Mouse (Mus musculus) spleen, postnatal 10 days (tissue): Measurements from ENCODE around the gene Ano10.

Experiments used
- DNase-seq, 2 experiments: peaks; one replicate each; pipeline ENCODE4 v3.0.0; 2021 to 2022; ENCODE audit warnings: low spot score in 2 of 2

Gene Ano10

DNA sequence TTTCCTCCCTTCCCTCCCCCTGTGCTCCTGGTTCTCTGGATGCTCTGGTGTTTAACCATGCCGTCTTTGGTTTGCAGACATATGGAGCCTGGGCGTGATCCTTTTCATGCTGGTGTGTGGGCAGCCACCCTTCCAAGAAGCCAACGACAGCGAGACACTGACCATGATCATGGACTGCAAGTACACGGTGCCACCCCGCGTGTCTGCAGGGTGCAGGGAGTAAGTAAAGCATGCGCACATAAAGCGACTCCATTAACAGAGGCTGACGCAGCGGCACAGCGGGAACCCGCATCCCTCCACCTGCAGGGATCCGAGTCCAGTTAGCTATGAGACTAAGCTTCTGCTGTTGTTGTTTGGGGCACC is 137.2 kb downstream of the Ano10 start:
- no peak for DNase-seq

DNA sequence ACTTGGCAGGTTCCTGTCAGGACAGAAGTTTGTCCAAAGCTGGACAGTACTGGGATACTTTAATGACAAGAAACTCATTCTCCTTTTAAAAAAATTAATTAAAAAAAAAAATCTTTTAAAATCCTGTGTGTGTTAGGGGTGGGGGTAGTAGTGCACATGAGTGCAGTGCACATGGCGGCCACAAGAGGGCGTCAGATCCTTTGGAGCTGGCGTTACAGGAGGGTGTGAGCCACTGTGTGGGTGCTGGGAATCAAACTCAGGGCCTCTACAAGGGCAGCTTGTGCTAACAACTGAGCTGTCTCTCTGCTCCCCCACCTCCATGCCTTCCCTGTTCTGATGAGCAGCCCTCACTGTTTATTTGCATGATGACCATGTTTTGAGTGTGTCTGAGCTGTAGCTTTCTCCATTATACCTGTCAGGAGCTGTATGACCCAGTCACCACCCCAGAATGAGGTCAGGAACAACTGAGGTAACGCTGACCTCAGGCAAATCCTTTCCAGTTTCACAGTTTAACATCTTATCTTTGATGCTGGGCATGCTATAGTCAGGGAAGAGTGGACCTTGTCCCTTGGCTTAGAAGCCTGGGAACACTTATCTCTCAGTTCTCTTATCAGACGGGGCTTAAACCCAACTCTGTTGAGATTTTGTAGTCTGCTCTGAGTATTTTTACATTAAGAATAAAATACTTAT is 137.7 kb downstream of the Ano10 start:
- no peak for DNase-seq

DNA sequence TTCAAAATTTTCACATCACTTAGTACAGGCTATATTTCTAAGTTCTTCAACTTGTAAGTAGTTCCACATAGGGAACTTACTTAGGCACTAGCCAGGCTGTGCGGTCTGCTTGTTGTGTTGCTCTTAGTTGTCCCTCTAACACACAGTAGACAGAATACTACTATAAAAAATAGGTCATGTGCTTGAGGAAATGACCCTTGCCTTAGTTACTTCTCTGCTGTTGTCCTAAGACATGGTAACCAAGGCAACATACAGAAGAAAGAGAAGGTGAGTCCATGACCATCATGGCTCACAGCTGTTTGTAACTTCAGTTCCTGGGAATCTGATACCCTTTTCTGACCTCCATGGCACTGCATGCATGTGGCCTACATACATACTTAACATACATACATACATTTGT is 139.0 kb downstream of the Ano10 start:
- DNase-seq, result no peak

DNA sequence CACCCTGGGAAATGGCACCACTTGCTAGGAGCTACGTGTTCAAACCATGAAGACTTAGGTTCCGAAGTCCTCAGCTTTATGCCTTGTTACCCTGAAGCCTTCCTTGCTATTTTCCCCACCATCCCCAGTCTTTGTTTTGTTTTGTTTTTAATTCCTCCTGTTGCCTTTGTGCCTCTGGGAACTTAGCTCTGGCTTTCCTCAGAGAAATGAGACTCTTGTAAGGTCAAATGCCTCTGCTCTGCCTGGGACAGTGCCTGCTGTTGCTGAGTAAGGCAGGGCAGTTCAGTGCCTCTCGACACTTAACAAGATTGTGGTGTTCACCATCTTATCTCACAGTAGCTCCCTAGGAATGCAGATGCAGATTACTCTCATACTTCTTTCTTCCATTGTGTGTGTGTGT is 140.8 kb downstream of the Ano10 start:
- DNase-seq, result no peak

DNA sequence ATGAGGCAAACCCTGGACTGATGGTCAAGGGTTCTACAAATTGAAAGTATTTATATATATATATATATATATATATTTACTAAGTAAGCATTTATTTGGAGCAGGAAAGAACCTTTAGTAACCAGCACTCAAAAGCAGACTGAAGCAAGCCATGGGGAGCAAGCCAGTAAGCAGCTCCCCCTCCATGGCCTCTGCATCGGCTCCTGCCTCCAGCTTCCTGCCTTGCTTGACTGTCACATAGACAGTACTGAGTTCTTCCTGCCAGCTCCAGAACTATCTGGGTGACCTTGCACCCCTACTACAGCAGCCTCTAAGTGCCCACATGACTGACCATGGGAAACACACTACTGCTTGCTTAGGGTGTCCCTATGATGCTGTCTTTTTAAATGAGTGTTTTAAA is 141.7 kb downstream of the Ano10 start:
- DNase-seq, result no peak

DNA sequence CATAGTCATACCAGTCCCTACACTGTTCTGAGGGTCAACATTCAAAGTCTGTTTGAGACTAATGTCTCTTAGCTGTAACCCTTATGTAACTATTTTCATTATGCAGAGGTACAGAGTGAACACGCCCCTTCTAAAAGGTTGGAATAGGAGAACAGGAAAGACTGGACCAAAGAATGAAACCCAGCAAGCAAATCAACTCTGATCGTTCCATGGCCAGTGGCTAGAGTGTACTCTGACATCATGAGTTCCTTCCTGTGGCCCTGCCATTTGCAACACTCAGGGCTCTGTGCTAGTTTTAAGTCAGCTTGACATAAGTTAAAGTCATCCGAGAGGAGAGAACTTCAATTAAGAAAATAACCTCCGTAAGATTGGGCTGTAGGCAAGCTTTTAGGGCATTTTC is 142.2 kb downstream of the Ano10 start:
- no peak for DNase-seq

DNA sequence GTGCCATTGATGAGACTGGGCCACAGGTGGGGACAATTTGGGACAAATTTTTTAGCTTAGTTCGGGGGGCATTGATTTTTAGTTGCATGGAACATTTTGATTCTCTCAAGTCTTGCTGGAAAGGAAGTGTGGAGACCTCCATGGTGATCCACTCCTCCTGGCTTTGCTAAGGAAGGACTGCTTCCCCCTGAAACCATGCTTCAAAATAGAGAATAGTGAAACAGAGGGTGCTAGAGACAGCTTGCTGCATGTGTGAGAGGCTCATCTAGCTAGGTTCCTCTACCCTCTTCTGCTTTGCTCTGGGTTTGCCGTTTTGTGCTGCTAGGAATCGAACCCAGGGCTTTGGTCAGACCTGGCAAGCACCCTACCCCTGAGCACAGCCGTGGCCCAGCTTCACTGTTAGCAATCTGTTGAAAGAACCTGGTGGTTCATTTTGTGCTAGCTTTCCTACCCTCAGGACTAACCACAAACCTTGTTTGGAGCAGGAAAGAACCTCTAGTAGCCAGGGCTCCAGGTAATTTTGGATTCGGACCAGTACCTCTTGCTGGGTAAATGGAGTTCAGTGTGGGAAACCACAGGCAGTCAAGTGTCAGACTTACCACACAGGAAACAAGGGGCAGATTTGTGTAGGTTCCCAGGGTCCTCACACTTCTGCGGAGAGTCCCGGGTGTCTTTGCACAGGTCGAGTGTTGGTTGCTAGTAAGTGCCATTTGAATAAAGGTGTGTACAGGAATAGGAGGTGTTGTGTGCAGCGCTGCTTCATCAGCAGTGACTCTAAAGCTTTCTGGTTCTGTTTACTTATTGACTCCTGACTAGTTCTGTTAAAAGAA is 144.0 kb downstream of the Ano10 start:
- DNase-seq, result no peak

DNA sequence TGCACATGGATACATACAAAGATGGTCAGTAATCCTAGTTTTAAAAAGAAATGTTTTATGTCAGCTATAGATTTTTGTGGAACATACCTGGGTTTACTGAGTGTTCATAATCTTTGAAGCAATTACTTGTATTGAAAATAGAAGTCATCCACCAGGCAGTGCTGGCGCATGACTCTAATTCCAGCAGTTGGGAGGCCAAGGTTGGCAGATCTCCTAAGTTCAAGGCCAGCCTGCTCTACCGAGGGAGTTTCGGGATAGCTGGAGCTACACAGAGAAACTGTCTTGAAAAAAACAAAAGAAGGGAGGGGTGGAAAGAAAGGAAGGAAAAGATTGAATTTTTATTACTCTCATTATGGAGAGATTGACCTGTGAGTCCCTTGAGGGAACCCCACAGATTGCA is 145.9 kb downstream of the Ano10 start:
- DNase-seq, result no peak

DNA sequence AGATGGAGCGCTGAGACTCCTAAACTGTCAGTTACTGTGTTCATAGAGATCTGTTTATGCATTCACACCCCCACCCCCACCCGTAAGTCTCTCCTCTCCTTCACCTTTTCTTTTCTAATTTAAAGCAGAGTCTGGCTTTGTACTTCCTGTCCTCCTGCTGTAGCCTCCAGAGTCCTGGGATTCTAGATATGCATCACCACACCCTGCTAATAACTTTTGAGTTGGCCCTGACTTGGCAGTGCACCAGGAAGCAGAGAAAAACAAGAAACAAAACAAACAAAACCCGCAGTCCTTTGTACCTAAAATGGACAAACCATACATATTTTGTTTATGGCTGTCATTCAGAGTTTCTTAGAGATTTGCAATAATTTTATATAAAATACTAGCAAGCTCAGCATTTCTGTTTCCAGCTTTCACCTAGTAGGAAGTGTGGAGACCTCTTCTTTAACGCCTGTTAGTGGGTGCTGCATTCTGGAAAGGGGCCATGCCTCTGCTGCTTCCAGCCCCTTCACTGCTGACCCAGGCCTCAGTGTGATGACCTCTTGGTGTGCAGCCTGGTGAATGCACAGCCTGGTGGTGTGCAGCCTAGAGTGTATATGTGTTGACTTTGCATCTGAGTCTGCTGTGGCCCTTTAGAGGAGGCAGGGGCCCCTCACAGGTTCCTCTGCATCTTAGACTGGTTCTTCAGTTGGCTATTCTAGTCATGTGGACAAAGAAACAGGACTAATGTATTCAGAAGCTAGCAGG is 147.9 kb downstream of the Ano10 start:
- DNase-seq, result no peak

DNA sequence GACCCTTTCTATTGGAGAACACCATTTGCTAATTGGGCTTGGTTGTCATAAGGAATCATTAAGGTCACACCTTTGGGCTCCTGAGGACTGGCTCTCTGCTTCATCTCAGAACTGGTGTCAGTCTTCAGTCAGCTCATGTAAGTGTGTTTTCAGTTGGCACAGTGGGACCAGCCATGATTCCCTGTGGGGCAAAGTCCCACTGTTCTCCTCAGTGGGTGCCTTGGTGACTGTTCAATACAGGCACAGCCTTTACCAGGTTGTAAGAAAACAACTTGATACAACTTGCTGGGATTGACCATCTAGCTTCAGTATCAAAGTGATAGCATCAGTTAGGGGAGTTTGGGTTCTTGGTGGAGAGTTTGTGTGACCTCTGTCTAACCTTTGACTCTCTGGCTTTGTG is 148.5 kb downstream of the Ano10 start:
- no peak for DNase-seq

DNA sequence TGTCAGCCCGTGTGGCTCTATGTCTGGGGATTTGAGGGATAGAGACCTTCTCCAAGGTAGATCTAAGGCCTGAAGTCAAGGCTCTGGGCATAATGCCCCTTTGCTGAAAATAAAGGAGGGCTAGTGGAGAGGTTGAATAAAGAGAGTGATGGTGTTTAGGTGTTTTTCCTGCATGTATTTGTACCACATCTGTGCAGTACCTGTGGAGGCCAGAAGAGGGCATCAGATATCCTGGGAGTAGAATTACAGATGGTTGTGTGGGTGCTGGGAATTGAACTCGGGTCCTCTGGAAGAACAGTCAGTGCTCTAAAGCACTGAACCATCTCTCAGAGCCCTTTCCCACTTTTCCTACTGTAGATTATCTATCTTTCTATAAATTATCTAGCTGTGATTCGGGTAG is 149.4 kb downstream of the Ano10 start:
- no peak for DNase-seq

DNA sequence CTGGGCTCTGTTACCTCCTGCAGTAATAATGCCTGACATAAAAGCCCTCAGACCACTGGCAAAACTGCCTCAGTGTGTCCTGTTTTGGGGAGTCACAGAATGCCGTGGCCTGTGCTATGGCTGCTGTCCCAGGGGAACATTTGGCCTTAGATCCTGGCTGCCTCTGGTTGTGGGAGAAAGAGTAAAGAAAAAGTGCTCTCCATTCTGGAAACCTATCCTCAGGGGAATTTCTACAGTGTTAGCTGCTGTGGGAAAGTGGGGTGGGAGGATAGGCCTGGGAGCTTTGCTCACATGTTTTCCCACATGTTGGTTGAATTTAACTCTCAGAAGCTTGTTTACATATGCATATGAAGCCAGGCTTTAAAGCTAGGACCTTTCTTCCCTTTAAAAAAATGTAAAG is 151.0 kb downstream of the Ano10 start:
- DNase-seq, result no peak

DNA sequence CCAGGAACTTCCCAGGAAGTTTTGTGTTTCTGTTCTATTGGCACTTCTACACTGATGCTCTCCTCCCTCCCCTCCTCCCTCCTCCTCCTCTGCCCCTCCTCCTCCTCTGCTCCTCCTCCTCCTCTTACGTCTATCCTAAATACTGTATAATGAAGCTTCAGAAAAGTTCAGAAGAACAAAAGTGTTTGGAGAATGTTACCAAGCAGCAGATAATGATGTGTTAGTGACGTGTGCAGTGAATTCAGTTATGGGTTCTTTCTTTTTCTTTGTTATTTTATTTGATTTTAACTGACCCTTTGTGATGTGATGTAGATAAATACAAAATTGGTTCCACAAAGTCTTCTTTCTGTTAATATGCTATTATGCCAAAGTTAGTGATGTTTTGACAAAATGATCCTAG is 155.0 kb downstream of the Ano10 start:
- DNase-seq, result no peak

DNA sequence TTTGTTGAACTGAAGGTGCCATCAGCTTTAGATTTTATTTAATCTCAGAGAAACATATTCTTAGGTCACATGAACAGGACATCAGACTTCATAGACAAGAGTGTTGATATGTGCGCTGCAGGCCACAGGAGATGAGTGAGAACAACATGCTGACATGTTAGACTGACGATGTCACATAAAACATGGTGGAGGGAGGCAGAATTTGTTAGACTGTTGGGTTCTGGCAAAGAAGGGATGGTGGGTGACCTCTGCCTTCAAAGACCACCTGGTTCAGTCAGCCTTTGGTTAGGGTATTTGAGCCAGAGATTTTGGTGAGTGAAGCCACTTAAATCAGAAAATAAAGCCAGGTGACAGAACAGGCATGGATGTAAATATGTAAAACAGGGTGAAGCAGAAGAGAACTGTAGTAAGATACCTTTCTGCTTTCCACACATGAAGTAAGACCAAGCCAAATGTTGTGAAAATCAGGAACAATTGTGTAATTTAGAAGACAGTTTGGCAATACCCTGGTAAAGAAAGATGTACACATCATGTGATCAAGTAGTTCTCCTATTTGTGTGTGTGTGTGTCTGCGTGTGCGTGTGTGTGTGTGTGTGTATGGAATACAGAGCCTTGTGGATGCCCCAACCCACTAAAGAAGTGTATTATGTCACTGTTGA is 155.7 kb downstream of the Ano10 start:
- no peak for DNase-seq

DNA sequence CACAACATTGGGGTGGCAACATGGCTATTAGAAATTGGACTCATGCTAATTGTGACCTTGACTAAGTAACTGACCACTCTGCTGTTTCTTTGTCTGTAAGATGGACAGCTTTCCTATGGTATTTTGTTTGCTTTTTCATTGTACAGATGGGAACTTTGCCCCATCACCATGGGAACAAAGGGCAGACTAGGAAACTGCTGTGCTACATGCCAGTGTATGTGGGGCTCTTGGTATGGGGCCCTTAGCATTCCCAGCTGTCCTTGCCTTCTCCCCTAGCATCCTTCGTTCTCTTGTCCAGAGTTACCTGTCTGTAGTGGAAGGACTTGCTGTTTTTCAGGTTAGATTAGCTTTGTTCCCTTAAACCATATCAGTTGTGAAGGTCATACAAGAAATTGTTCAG is 156.3 kb downstream of the Ano10 start:
- DNase-seq, result no peak

DNA sequence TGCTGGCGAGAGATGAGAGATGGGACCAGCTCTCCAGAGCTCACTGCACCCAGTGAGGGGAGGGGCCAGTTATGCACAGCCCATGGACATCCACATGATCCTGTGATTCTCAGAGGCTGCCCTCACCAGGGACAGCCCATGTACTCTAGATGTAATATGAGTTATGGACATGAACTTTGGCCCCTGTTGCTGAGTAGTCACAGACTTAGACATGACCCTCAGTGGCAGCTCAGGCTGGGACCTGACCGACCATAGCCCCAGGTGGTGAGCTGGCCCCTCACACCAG is 158.4 kb downstream of the Ano10 start:
- DNase-seq, result no peak

DNA sequence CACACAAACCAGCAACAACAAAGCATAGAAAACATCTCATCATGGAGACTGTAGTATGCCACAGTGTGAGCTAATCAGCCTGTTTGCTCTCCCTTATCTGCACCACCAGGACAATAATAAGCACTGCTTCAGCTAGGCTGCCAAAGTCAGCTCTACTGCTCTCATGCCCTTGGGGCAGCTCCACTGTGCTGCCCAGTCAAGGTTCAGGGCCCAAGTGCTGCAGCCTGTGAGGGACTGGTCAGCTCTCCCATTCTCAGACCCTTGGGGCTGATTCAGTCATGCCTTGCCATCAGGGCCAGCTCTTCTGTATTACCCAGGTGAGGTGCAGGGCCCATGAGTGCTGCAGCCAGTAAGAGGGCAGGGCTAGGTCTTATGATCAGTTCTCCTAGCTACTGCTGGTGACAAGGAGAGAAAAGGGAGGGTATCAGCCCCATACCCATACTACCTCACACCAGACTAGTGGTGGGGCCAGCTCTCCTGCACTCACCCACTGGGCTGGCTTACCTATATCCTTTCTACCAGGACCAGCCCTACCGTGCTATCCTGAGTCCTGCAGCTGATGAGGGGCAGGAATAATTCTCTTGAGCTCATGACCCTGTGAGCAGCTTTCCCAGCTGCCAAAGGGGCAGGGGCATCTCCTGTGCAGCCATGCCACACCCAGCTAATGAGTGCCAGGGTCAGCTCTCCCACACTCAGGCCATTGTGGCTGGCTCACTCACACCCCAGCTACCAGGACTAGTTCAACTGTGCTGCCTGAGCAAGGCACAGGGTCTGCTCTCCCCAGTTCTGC is 158.9 kb downstream of the Ano10 start:
- no peak for DNase-seq

DNA sequence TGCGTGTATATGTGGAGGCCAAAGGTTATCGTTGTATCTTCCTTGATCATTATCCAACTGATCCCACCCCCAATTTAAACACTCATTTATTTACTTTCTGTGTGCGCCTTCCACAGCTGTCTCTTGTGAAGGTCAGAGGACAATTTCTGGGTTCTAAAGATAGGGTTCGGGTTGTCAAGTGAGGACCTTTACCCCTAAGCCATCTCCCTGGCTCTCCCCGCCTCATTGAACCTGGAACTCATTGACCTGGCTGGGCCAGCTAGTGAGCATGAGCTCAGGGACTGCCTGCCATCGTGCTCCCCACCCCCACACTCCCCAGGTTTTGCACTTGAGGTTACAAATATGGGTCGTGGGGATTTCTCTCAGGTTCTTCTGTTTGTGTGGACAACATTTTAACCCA is 162.1 kb downstream of the Ano10 start:
- DNase-seq, result no peak

DNA sequence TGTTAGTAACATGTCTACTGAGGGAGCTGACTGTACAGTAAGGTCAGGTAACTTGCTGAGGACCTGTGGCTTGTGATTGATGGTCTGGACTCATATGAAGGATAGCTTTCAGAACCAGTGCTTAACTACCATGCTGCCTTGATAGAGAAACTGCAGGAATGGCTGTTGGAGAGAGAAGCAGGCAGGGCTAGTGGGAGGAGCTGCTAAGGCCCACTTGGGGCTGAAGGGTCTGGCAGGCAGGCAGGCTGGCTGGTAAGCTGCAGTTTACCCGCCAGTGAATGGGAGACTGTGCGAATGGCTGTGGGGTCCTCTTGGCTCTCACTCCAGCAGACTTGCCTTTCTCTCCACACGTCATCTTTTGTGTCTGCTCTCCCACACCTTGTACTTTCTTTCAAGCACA is 163.6 kb downstream of the Ano10 start:
- no peak for DNase-seq

DNA sequence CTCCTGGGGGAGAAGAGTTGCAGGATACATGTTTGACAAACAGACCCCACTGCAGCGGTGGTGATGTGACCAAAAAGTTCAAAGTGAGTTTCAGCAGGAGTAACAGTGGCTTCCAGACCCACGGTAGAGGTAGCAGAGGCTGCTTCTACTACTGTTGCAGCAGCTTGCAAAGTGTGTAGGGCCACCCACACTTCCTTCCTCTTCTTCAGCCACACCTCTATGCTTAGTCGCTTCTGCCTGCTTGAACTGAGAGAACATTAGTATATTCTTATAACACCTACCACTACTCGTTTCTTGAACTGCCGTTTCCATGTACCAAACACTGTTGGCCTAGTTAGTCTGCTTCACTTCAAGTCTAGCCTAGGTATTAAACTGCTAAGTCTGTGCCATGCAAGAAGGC is 165.5 kb downstream of the Ano10 start:
- peak; percentile 24 to 49 for DNase-seq

DNA sequence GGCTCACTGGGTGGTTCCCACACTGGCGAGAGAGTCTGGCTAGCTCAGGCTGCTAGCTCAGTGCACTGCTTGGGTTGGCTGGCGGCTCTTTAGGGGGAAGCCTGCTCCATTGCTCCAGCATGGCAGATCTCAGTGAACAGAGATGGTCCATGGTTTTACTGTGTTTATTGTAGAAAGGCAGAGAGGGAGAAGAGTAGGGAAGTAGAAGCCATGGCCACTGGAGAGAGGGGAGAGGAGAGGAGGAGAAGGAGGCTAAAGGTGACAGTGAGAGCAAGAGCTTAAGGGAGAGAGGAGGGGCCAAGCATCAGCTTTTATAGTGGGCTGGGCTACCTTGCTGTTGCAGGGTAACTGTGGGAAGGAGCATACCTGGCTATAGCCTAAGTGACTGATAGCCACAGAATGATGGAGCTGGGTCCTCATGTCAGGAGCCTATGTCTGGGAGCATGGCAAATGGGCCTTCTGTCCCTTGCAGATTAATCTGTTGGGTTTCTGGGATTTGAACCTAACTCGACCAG is 166.9 kb downstream of the Ano10 start:
- DNase-seq, result no peak

DNA sequence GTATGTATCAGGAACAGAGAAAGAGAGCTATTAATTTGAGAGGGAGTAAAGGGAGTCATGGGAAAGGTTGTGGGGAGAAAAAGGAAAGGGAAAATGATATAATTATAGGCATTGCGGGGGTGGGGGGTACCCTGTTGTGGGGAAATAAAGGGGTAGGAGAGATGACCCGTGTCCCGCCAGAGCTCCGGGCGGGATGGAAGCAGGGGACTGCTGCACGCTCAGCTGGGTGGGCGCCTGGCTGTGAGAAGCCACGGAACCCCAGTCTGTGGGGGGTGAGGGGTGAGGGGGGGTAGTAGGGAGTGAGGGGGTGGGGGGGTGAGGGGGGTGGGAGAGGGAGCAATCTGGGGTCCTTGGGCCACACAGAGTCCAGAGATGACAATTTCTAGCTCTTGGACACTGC is 167.4 kb downstream of the Ano10 start:
- no peak for DNase-seq
